Comparison of ENCODE assay signal across 18 mouse cellular contexts in genomic region chr3:130182450-130182849, GRCm38 (mm10). TPM values are rescaled to one million over a fixed set of nuclear protein-coding genes. Genes with fewer than 3 reads are reported as not detected.
DNase-seq lines count a peak whose midpoint lies in the region; ATAC-seq and TF ChIP-seq lines count a peak whose summit lies in the region.
"Had no signal": no experiment of that assay in that cellular context is flagged by ENCODE, and none has a peak within 500 bp of the region (broad histone marks: within the 10 kb centered on the region; RNA-seq: fewer than 3 reads in every experiment).

No protein-coding gene starts in this region.

- peaks cover 5% of the 10 kb centered on the region; the same call in 1 of the 2 replicates for H3K4me1 ChIP-seq in intestine, embryonic 14.5 days (replicated peaks; ENCODE audit: control insufficient read depth, insufficient read depth, low read length)
- H3K4me1 ChIP-seq in intestine, postnatal 0 days (replicated peaks; ENCODE audit: control insufficient read depth, insufficient read depth, low read length) = no peaks in the 10 kb centered on the region
- peaks cover 4% of the 10 kb centered on the region; the same call in 1 of the 2 replicates for H3K4me1 ChIP-seq in midbrain, embryonic 14.5 days (ENCODE audit: control insufficient read depth, insufficient read depth, low read length)
- H3K4me1 ChIP-seq in midbrain, embryonic 10.5 days = peaks cover 21% of the 10 kb centered on the region
- H3K4me1 ChIP-seq in limb, embryonic 11.5 days (ENCODE audit: control insufficient read depth, insufficient read depth, low read length) = peaks cover 9% of the 10 kb centered on the region; the same call in 1 of the 2 replicates
- H3K4me1 ChIP-seq in neural tube, embryonic 15.5 days = peaks cover 17% of the 10 kb centered on the region

- no peak overlapping the region for H3K4me3 ChIP-seq in intestine, embryonic 14.5 days (ENCODE audit: low read depth, low read length)
- no peak overlapping the region for H3K4me3 ChIP-seq in intestine, postnatal 0 days (ENCODE audit: low read depth, low read length)
- H3K4me3 ChIP-seq in midbrain, embryonic 14.5 days (replicated peaks; ENCODE audit: low read depth, low read length) = peak overlapping the region; percentile 10; the same call in 1 of the 2 replicates
- no peak overlapping the region for H3K4me3 ChIP-seq in midbrain, embryonic 10.5 days
- H3K4me3 ChIP-seq in limb, embryonic 11.5 days (ENCODE audit: low read depth, low read length) = peak overlapping the region; percentile 52; the same call in 1 of the 2 replicates
- peak overlapping the region; percentile 4; the same call in 1 of the 2 replicates for H3K4me3 ChIP-seq in neural tube, embryonic 15.5 days (replicated peaks)
- H3K4me3 ChIP-seq: heart, adult 2 months had no signal

- ATAC-seq in intestine, embryonic 14.5 days (replicated peaks; ENCODE audit: low FRiP score, low TSS enrichment, low read depth) = no peak
- no peak for ATAC-seq in intestine, postnatal 0 days
- ATAC-seq in midbrain, embryonic 14.5 days (ENCODE audit: low FRiP score, low TSS enrichment) = no peak
- no peak for ATAC-seq in limb, embryonic 11.5 days (ENCODE audit: insufficient number of reproducible peaks, low FRiP score, low TSS enrichment, low read depth)
- ATAC-seq in neural tube, embryonic 15.5 days (ENCODE audit: low FRiP score) = no peak
- ATAC-seq: liver, postnatal 0 days had no signal

- H3K4me2 ChIP-seq in intestine, embryonic 14.5 days (ENCODE audit: low read length) = peak overlapping the region; percentile 100; the same call in 1 of the 2 replicates
- no peak overlapping the region for H3K4me2 ChIP-seq in intestine, postnatal 0 days (replicated peaks; ENCODE audit: low read depth)
- H3K4me2 ChIP-seq in midbrain, embryonic 14.5 days (ENCODE audit: low read length) = peak overlapping the region; percentile 97
- peak overlapping the region; percentile 63; the same call in 1 of the 2 replicates for H3K4me2 ChIP-seq in limb, embryonic 11.5 days (ENCODE audit: low read depth, severe bottlenecking)
- H3K4me2 ChIP-seq in neural tube, embryonic 15.5 days = peak overlapping the region; percentile 90
- H3K4me2 ChIP-seq: forebrain, embryonic 12.5 days had no signal

- no peaks in the 10 kb centered on the region for H3K9me3 ChIP-seq in intestine, embryonic 14.5 days (ENCODE audit: control insufficient read depth, low read length)
- H3K9me3 ChIP-seq in intestine, postnatal 0 days (ENCODE audit: control insufficient read depth) = no peaks in the 10 kb centered on the region
- no peaks in the 10 kb centered on the region for H3K9me3 ChIP-seq in midbrain, embryonic 14.5 days (ENCODE audit: control insufficient read depth, low read length)
- H3K9me3 ChIP-seq in midbrain, embryonic 10.5 days (replicated peaks) = no peaks in the 10 kb centered on the region
- H3K9me3 ChIP-seq in limb, embryonic 11.5 days (ENCODE audit: control insufficient read depth, low read length) = no peaks in the 10 kb centered on the region
- H3K9me3 ChIP-seq in neural tube, embryonic 15.5 days (replicated peaks) = no peaks in the 10 kb centered on the region
- H3K9me3 ChIP-seq: forebrain, embryonic 12.5 days had no signal

- H3K27me3 ChIP-seq in intestine, embryonic 14.5 days (replicated peaks; ENCODE audit: control insufficient read depth, insufficient read depth, low read length) = peaks cover 6% of the 10 kb centered on the region; the same call in 1 of the 2 replicates
- H3K27me3 ChIP-seq in intestine, postnatal 0 days (replicated peaks; ENCODE audit: control insufficient read depth, insufficient read depth, low read length) = peaks cover 4% of the 10 kb centered on the region; the same call in 1 of the 2 replicates
- H3K27me3 ChIP-seq in midbrain, embryonic 14.5 days (ENCODE audit: control insufficient read depth, insufficient read depth, low read length) = no peaks in the 10 kb centered on the region
- peaks cover 38% of the 10 kb centered on the region for H3K27me3 ChIP-seq in midbrain, embryonic 10.5 days (ENCODE audit: low read depth, poor library complexity, severe bottlenecking)
- H3K27me3 ChIP-seq in limb, embryonic 11.5 days (ENCODE audit: control insufficient read depth, insufficient read depth, low read length) = no peaks in the 10 kb centered on the region
- 0 out of 2 replicates have a peak, but pooled peaks cover 7% of the 10 kb centered on the region for H3K27me3 ChIP-seq in neural tube, embryonic 15.5 days (replicated peaks)

- no peak for TF ChIP-seq CTCF in intestine, postnatal 0 days (IDR thresholded peaks at IDR 0.05; ENCODE audit: low read depth)

- 66% methylated on average over 4 of the region's 4 CpGs for WGBS in intestine, embryonic 14.5 days
- 78% methylated on average over 4 of the region's 4 CpGs for WGBS in intestine, postnatal 0 days
- WGBS in midbrain, embryonic 14.5 days = 79% methylated on average over 4 of the region's 4 CpGs
- WGBS in midbrain, embryonic 10.5 days = 90% methylated on average over 4 of the region's 4 CpGs
- 45% methylated on average over 4 of the region's 4 CpGs for WGBS in limb, embryonic 11.5 days
- WGBS in neural tube, embryonic 15.5 days = 76% methylated on average over 4 of the region's 4 CpGs

- no peak for DNase-seq in intestine, embryonic 14.5 days (ENCODE audit: low spot score)
- DNase-seq in midbrain, embryonic 14.5 days = no peak
- DNase-seq in midbrain, embryonic 10.5 days (ENCODE audit: low spot score) = no peak
- no peak for DNase-seq in limb, embryonic 11.5 days (ENCODE audit: low spot score)
- no peak for DNase-seq in ovary, adult 18-20 months (ENCODE audit: low spot score)
- DNase-seq in left cerebral cortex, adult 8-10 months (ENCODE audit: low spot score in 2 of 2) = no peak
- DNase-seq: adrenal gland, postnatal 10 days; cerebellum, adult 8-10 months; heart, adult 2 months; heart, postnatal 14 days; kidney, adult 18-20 months; kidney, postnatal 4 days; liver, postnatal 0 days had no signal

- no peak overlapping the region for H3K9ac ChIP-seq in intestine, embryonic 14.5 days (ENCODE audit: low read length)
- no peak overlapping the region for H3K9ac ChIP-seq in intestine, postnatal 0 days (ENCODE audit: low read depth, low read length)
- no peak overlapping the region for H3K9ac ChIP-seq in midbrain, embryonic 14.5 days (replicated peaks; ENCODE audit: low read length)
- no peak overlapping the region for H3K9ac ChIP-seq in limb, embryonic 11.5 days (ENCODE audit: low read length)
- no peak overlapping the region for H3K9ac ChIP-seq in neural tube, embryonic 15.5 days (replicated peaks)
- H3K9ac ChIP-seq: forebrain, embryonic 12.5 days; liver, postnatal 0 days had no signal

- H3K27ac ChIP-seq in intestine, embryonic 14.5 days (ENCODE audit: low read depth) = no peak overlapping the region
- no peak overlapping the region for H3K27ac ChIP-seq in intestine, postnatal 0 days (ENCODE audit: low read depth, low read length)
- H3K27ac ChIP-seq in midbrain, embryonic 14.5 days (replicated peaks; ENCODE audit: low read depth, low read length) = no peak overlapping the region
- H3K27ac ChIP-seq in midbrain, embryonic 10.5 days (replicated peaks) = no peak overlapping the region
- H3K27ac ChIP-seq in limb, embryonic 11.5 days (replicated peaks; ENCODE audit: low read depth, low read length) = no peak overlapping the region
- H3K27ac ChIP-seq in neural tube, embryonic 15.5 days (replicated peaks) = no peak overlapping the region
- H3K27ac ChIP-seq: forebrain, embryonic 12.5 days; heart, adult 2 months had no signal

- H3K36me3 ChIP-seq in intestine, embryonic 14.5 days (ENCODE audit: control insufficient read depth, insufficient read depth, low read length) = no peaks in the 10 kb centered on the region
- no peaks in the 10 kb centered on the region for H3K36me3 ChIP-seq in intestine, postnatal 0 days (ENCODE audit: control insufficient read depth, insufficient read depth)
- no peaks in the 10 kb centered on the region for H3K36me3 ChIP-seq in midbrain, embryonic 14.5 days (ENCODE audit: control insufficient read depth, insufficient read depth, low read length)
- H3K36me3 ChIP-seq in midbrain, embryonic 10.5 days = no peaks in the 10 kb centered on the region
- no peaks in the 10 kb centered on the region for H3K36me3 ChIP-seq in limb, embryonic 11.5 days (ENCODE audit: control insufficient read depth, insufficient read depth, low read length)
- H3K36me3 ChIP-seq in neural tube, embryonic 15.5 days = no peaks in the 10 kb centered on the region
- H3K36me3 ChIP-seq: forebrain, embryonic 12.5 days; G1E had no signal

RNA-seq across cellular contexts. Expression of gene Col25a1, which starts 51.1 kb away (rescaled TPM):
- polyA plus RNA-seq in intestine, embryonic 14.5 days (2014; fragmentation: Nextera tagmentation; extraction: Ambion mirVana) = 4.7 and 5.4 TPM in 2 replicates
- 0.59 and 0.67 TPM in 2 replicates for polyA plus RNA-seq in intestine, postnatal 0 days (2015; fragmentation: Nextera tagmentation; extraction: Ambion mirVana)
- polyA plus RNA-seq in midbrain, embryonic 14.5 days (2014; fragmentation: Nextera tagmentation; extraction: Ambion mirVana) = 15.4 and 17.1 TPM in 2 replicates
- 1.5 and 2.4 TPM in 2 replicates for polyA plus RNA-seq in midbrain, embryonic 10.5 days (2016; fragmentation: Nextera tagmentation; extraction: Ambion mirVana)
- 18.3 and 20.8 TPM in 2 replicates for polyA plus RNA-seq in limb, embryonic 11.5 days (2014; fragmentation: Nextera tagmentation; extraction: Ambion mirVana)
- polyA plus RNA-seq in neural tube, embryonic 15.5 days (2015; fragmentation: Nextera tagmentation; extraction: Ambion mirVana) = 5.2 and 6.9 TPM in 2 replicates
- total RNA-seq in left cerebral cortex, adult 8-10 months (2022) = 10 to 100 TPM; 37.6 to 43.3 (median 39.9) TPM
- total RNA-seq: neutrophil, adult 5-6 weeks had no signal
- polyA plus RNA-seq: G1E had no signal

Comparison
In these comparisons a context has a peak if more than half of its experiments do, and no peak if none do; other contexts are left out.
1. H3K4me3 ChIP-seq: peak in midbrain, embryonic 14.5 days (single experiment), limb, embryonic 11.5 days (single experiment) and neural tube, embryonic 15.5 days (single experiment); none in intestine, embryonic 14.5 days (single experiment), intestine, postnatal 0 days (single experiment) and midbrain, embryonic 10.5 days (single experiment).